Mouse (Mus musculus): ENCODE data around the gene Cobll1. TPM values are rescaled to one million over a fixed set of nuclear protein-coding genes. Genes with fewer than 3 reads are reported as not detected.

The Cobll1 gene
- polyA plus RNA-seq, 1 experiment from 2014 or later, result 3.3 TPM

- Histone ChIP-seq H3K9me3 (replicated peaks; ENCODE audit: control insufficient read depth, low read length, poor library complexity, severe bottlenecking) (no peaks in the 10 kb centered on the region), H3K27me3 (ENCODE audit: control insufficient read depth, insufficient read depth, low read depth, low read length) (no peaks in the 10 kb centered on the region), H3K4me1 (ENCODE audit: control insufficient read depth, insufficient read depth, low read length) (no peaks in the 10 kb centered on the region), H3K4me2 (ENCODE audit: low read length) (no peak overlapping the region), H3K27ac (ENCODE audit: low read length) (no peak overlapping the region), H3K4me3 (ENCODE audit: low read depth, low read length) (no peak overlapping the region), H3K36me3 (ENCODE audit: control insufficient read depth, insufficient read depth, low read length) (no peaks in the 10 kb centered on the region), H3K9ac (ENCODE audit: low read depth, low read length) (no peak overlapping the region)
- no peak for ATAC-seq
- 82% methylated on average over 4 of the region's 4 CpGs for WGBS
These were observed 126.0 kb downstream of the Cobll1 start for GRCm38 (mm10) chr2:65113191-65113590.

- Histone ChIP-seq H3K4me3 (ENCODE audit: low read depth, low read length) (no peak overlapping the region), H3K27ac (ENCODE audit: low read length) (no peak overlapping the region), H3K36me3 (ENCODE audit: control insufficient read depth, insufficient read depth, low read length) (no peaks in the 10 kb centered on the region; the same call in 1 of the 2 replicates), H3K4me2 (ENCODE audit: low read length) (no peak overlapping the region), H3K9ac (ENCODE audit: low read depth, low read length) (no peak overlapping the region), H3K9me3 (replicated peaks; ENCODE audit: control insufficient read depth, low read length, poor library complexity, severe bottlenecking) (no peaks in the 10 kb centered on the region), H3K4me1 (ENCODE audit: control insufficient read depth, insufficient read depth, low read length) (no peaks in the 10 kb centered on the region), H3K27me3 (ENCODE audit: control insufficient read depth, insufficient read depth, low read depth, low read length) (no peaks in the 10 kb centered on the region)
- 82% methylated on average over 6 of the region's 6 CpGs for WGBS
- ATAC-seq, result no peak
These were observed 134.6 kb downstream of the Cobll1 start for GRCm38 (mm10) chr2:65104569-65104968.

GRCm38 (mm10) chr2:65103801-65104200, 135.4 kb downstream of the Cobll1 start:
- no peaks in the 10 kb centered on the region for H3K4me1 ChIP-seq (ENCODE audit: control insufficient read depth, insufficient read depth, low read length)

GRCm38 (mm10) chr2:65101388-65101787, 137.8 kb downstream of the Cobll1 start:
- H3K27me3 ChIP-seq (ENCODE audit: control insufficient read depth, insufficient read depth, low read depth, low read length), result no peaks in the 10 kb centered on the region
- no peak for ATAC-seq
- H3K9ac ChIP-seq (ENCODE audit: low read depth, low read length), result no peak overlapping the region
- no peaks in the 10 kb centered on the region for H3K4me1 ChIP-seq (ENCODE audit: control insufficient read depth, insufficient read depth, low read length)
- no peak overlapping the region for H3K4me2 ChIP-seq (ENCODE audit: low read length)
- H3K4me3 ChIP-seq (ENCODE audit: low read depth, low read length), result no peak overlapping the region
- H3K9me3 ChIP-seq (replicated peaks; ENCODE audit: control insufficient read depth, low read length, poor library complexity, severe bottlenecking), result no peaks in the 10 kb centered on the region
- no peak overlapping the region for H3K27ac ChIP-seq (ENCODE audit: low read length)
- 85% methylated on average over 2 of the region's 2 CpGs for WGBS
- H3K36me3 ChIP-seq (ENCODE audit: control insufficient read depth, insufficient read depth, low read length), result no peaks in the 10 kb centered on the region; the same call in 1 of the 2 replicates

More at GRCm38 (mm10) chr2:65103801-65104200, 135.4 kb downstream of the Cobll1 start:
- Histone ChIP-seq H3K9me3 (replicated peaks; ENCODE audit: control insufficient read depth, low read length, poor library complexity, severe bottlenecking) (no peaks in the 10 kb centered on the region), H3K9ac (ENCODE audit: low read depth, low read length) (no peak overlapping the region), H3K27me3 (ENCODE audit: control insufficient read depth, insufficient read depth, low read depth, low read length) (no peaks in the 10 kb centered on the region), H3K4me2 (ENCODE audit: low read length) (no peak overlapping the region), H3K27ac (ENCODE audit: low read length) (no peak overlapping the region), H3K36me3 (ENCODE audit: control insufficient read depth, insufficient read depth, low read length) (no peaks in the 10 kb centered on the region; the same call in 1 of the 2 replicates), H3K4me3 (ENCODE audit: low read depth, low read length) (no peak overlapping the region)
- WGBS, result 82% methylated on average over 3 of the region's 3 CpGs
- ATAC-seq, result no peak

GRCm38 (mm10) chr2:65100001-65100400, 139.2 kb downstream of the Cobll1 start:
- no peak for ATAC-seq
- no peak overlapping the region for H3K9ac ChIP-seq (ENCODE audit: low read depth, low read length)
- no peaks in the 10 kb centered on the region; the same call in 1 of the 2 replicates for H3K36me3 ChIP-seq (ENCODE audit: control insufficient read depth, insufficient read depth, low read length)
- 100% methylated on average over 1 of the region's 1 CpGs for WGBS
- H3K27ac ChIP-seq (ENCODE audit: low read length), result no peak overlapping the region
- no peaks in the 10 kb centered on the region for H3K9me3 ChIP-seq (replicated peaks; ENCODE audit: control insufficient read depth, low read length, poor library complexity, severe bottlenecking)
- no peak overlapping the region for H3K4me2 ChIP-seq (ENCODE audit: low read length)
- H3K4me3 ChIP-seq (ENCODE audit: low read depth, low read length), result no peak overlapping the region
- no peaks in the 10 kb centered on the region for H3K27me3 ChIP-seq (ENCODE audit: control insufficient read depth, insufficient read depth, low read depth, low read length)
- no peaks in the 10 kb centered on the region for H3K4me1 ChIP-seq (ENCODE audit: control insufficient read depth, insufficient read depth, low read length)

- ATAC-seq, result no peak
- WGBS, result 85% methylated on average over 6 of the region's 6 CpGs
These were observed 143.6 kb downstream of the Cobll1 start for GRCm38 (mm10) chr2:65095571-65095970.

GRCm38 (mm10) chr2:65093990-65094389, 145.2 kb downstream of the Cobll1 start:
- ATAC-seq, result no peak
- Histone ChIP-seq H3K27ac (ENCODE audit: low read length) (no peak overlapping the region), H3K4me1 (ENCODE audit: control insufficient read depth, insufficient read depth, low read length) (no peaks in the 10 kb centered on the region), H3K9me3 (replicated peaks; ENCODE audit: control insufficient read depth, low read length, poor library complexity, severe bottlenecking) (no peaks in the 10 kb centered on the region), H3K27me3 (ENCODE audit: control insufficient read depth, insufficient read depth, low read depth, low read length) (no peaks in the 10 kb centered on the region), H3K4me2 (ENCODE audit: low read length) (no peak overlapping the region), H3K9ac (ENCODE audit: low read depth, low read length) (no peak overlapping the region), H3K4me3 (ENCODE audit: low read depth, low read length) (no peak overlapping the region), H3K36me3 (ENCODE audit: control insufficient read depth, insufficient read depth, low read length) (no peaks in the 10 kb centered on the region)
- WGBS, result 77% methylated on average over 2 of the region's 2 CpGs

More at GRCm38 (mm10) chr2:65095571-65095970, 143.6 kb downstream of the Cobll1 start:
- no peak overlapping the region for H3K4me2 ChIP-seq (ENCODE audit: low read length)
- H3K9me3 ChIP-seq (replicated peaks; ENCODE audit: control insufficient read depth, low read length, poor library complexity, severe bottlenecking), result no peaks in the 10 kb centered on the region
- no peak overlapping the region for H3K27ac ChIP-seq (ENCODE audit: low read length)
- H3K9ac ChIP-seq (ENCODE audit: low read depth, low read length), result no peak overlapping the region
- no peaks in the 10 kb centered on the region for H3K36me3 ChIP-seq (ENCODE audit: control insufficient read depth, insufficient read depth, low read length)
- no peak overlapping the region for H3K4me3 ChIP-seq (ENCODE audit: low read depth, low read length)
- H3K4me1 ChIP-seq (ENCODE audit: control insufficient read depth, insufficient read depth, low read length), result no peaks in the 10 kb centered on the region
- no peaks in the 10 kb centered on the region for H3K27me3 ChIP-seq (ENCODE audit: control insufficient read depth, insufficient read depth, low read depth, low read length)

- Histone ChIP-seq H3K27ac (ENCODE audit: low read length) (no peak overlapping the region), H3K36me3 (ENCODE audit: control insufficient read depth, insufficient read depth, low read length) (no peaks in the 10 kb centered on the region), H3K9me3 (replicated peaks; ENCODE audit: control insufficient read depth, low read length, poor library complexity, severe bottlenecking) (no peaks in the 10 kb centered on the region), H3K9ac (ENCODE audit: low read depth, low read length) (no peak overlapping the region), H3K27me3 (ENCODE audit: control insufficient read depth, insufficient read depth, low read depth, low read length) (no peaks in the 10 kb centered on the region), H3K4me2 (ENCODE audit: low read length) (no peak overlapping the region), H3K4me1 (ENCODE audit: control insufficient read depth, insufficient read depth, low read length) (no peaks in the 10 kb centered on the region), H3K4me3 (ENCODE audit: low read depth, low read length) (no peak overlapping the region)
- 89% methylated on average over 2 of the region's 2 CpGs for WGBS
- no peak for ATAC-seq
These were observed 148.2 kb downstream of the Cobll1 start for GRCm38 (mm10) chr2:65090986-65091385.

GRCm38 (mm10) chr2:65087197-65087596, 152.0 kb downstream of the Cobll1 start:
- Histone ChIP-seq H3K4me2 (ENCODE audit: low read length) (no peak overlapping the region), H3K27ac (ENCODE audit: low read length) (no peak overlapping the region), H3K9me3 (replicated peaks; ENCODE audit: control insufficient read depth, low read length, poor library complexity, severe bottlenecking) (no peaks in the 10 kb centered on the region), H3K9ac (ENCODE audit: low read depth, low read length) (no peak overlapping the region), H3K36me3 (ENCODE audit: control insufficient read depth, insufficient read depth, low read length) (no peaks in the 10 kb centered on the region), H3K27me3 (ENCODE audit: control insufficient read depth, insufficient read depth, low read depth, low read length) (no peaks in the 10 kb centered on the region), H3K4me1 (ENCODE audit: control insufficient read depth, insufficient read depth, low read length) (no peaks in the 10 kb centered on the region), H3K4me3 (ENCODE audit: low read depth, low read length) (no peak overlapping the region)
- WGBS, result 75% methylated on average over 3 of the region's 3 CpGs
- ATAC-seq, result no peak

Measured in midbrain, embryonic 16.5 days (tissue).